Mouse (Mus musculus): ENCODE results near the gene Trip10. TPM values are rescaled to one million over a fixed set of nuclear protein-coding genes. Genes with fewer than 3 reads are reported as not detected.
A peak's percentile ranks its signal among the peaks of the same experiment; 100 is the strongest.

Trip10 gene
- total RNA-seq, 2 experiments from 2014 or later, result 5.3 to 9.2 TPM

GRCm38 (mm10) chr17:57232200-57232599 is 17.1 kb upstream of the Trip10 start:
- DNase-seq (ENCODE audit: low spot score in 2 of 2), result no peak
- intact Hi-C loops (cut with DNase I), result no loop called here

- intact Hi-C loops (cut with DNase I), result no loop called here
- DNase-seq (ENCODE audit: low spot score in 2 of 2), result no peak
Observed at GRCm38 (mm10) chr17:57233038-57233437, 16.2 kb upstream of the Trip10 start.

GRCm38 (mm10) chr17:57234254-57234928 is 14.9 kb upstream of the Trip10 start:
- no peak for DNase-seq (ENCODE audit: low spot score in 2 of 2)
- intact Hi-C loops (cut with DNase I), result no loop called here

- no peak for DNase-seq (ENCODE audit: low spot score in 2 of 2)
- intact Hi-C loops (cut with DNase I), result no loop called here
Observed at GRCm38 (mm10) chr17:57235803-57236202, 13.5 kb upstream of the Trip10 start.

- intact Hi-C loops (cut with DNase I), result no loop called here
- no peak for DNase-seq (ENCODE audit: low spot score in 2 of 2)
Observed at GRCm38 (mm10) chr17:57237181-57237580, 12.1 kb upstream of the Trip10 start.

- intact Hi-C loops (cut with DNase I), result loop anchor here (10.0 kb wide), 1 partner anchor 239 kb away; the partner anchor contains the start of gene Pspn
- no peak for DNase-seq (ENCODE audit: low spot score in 2 of 2)
Observed at GRCm38 (mm10) chr17:57243650-57244370, 5.4 kb upstream of the Trip10 start.

- intact Hi-C loops (cut with DNase I), result loop anchor here (10.0 kb wide), 1 partner anchor 241 kb away; the partner anchor contains the start of gene Pspn
- no peak for DNase-seq (ENCODE audit: low spot score in 2 of 2)
Observed at GRCm38 (mm10) chr17:57245311-57245929, 3.8 kb upstream of the Trip10 start.

- no peak for DNase-seq (ENCODE audit: low spot score in 2 of 2)
- intact Hi-C loops (cut with DNase I), result loop anchor here (10.0 kb wide), 1 partner anchor 242 kb away; the partner anchor contains the start of gene Pspn
Observed at GRCm38 (mm10) chr17:57246663-57247392, 2.4 kb upstream of the Trip10 start.

- intact Hi-C loops (cut with DNase I), result loop anchor here (1.0 to 10.0 kb wide), 3 partner anchors 27 to 243 kb away; partner anchors contain the start of gene Pspn
Observed at GRCm38 (mm10) chr17:57247393-57248200, 1.7 kb upstream of the Trip10 start.

GRCm38 (mm10) chr17:57248201-57248699 is 1.0 kb upstream of the Trip10 start, which contains the start of gene Gpr108:
Gpr108 (minus strand) TSS chr17:57248446.
- DNase-seq (ENCODE audit: low spot score in 2 of 2), result peak; percentile 83
- intact Hi-C loops (cut with DNase I), result loop anchor here (1.0 to 10.0 kb wide), 3 partner anchors 27 to 243 kb away; partner anchors contain the start of gene Pspn

More at GRCm38 (mm10) chr17:57247393-57248200, 1.7 kb upstream of the Trip10 start:
- DNase-seq (ENCODE audit: low spot score in 2 of 2), result peak; percentile 92 to 96

GRCm38 (mm10) chr17:57248771-57249170 is 484 bp upstream of the Trip10 start:
- DNase-seq (ENCODE audit: low spot score in 2 of 2), result no peak
- intact Hi-C loops (cut with DNase I), result loop anchor here (1.0 to 10.0 kb wide), 3 partner anchors 26 to 244 kb away; partner anchors contain the start of gene Pspn

- DNase-seq (ENCODE audit: low spot score in 2 of 2), result peak; percentile 24 to 32
- intact Hi-C loops (cut with DNase I), result no loop called here
Observed at GRCm38 (mm10) chr17:57250461-57251160, 1.4 kb downstream of the Trip10 start.

- intact Hi-C loops (cut with DNase I), result no loop called here
- DNase-seq (ENCODE audit: low spot score in 2 of 2), result no peak
Observed at GRCm38 (mm10) chr17:57251431-57251830, 2.2 kb downstream of the Trip10 start.

- DNase-seq (ENCODE audit: low spot score in 2 of 2), result no peak
- intact Hi-C loops (cut with DNase I), result no loop called here
Observed at GRCm38 (mm10) chr17:57253306-57253705, 4.1 kb downstream of the Trip10 start.

- intact Hi-C loops (cut with DNase I), result no loop called here
- DNase-seq (ENCODE audit: low spot score in 2 of 2), result no peak
Observed at GRCm38 (mm10) chr17:57255354-57255753, 6.1 kb downstream of the Trip10 start.

GRCm38 (mm10) chr17:57256921-57257485 is 7.7 kb downstream of the Trip10 start:
- DNase-seq (ENCODE audit: low spot score in 2 of 2), result no peak
- intact Hi-C loops (cut with DNase I), result no loop called here

GRCm38 (mm10) chr17:57258191-57258590 is 8.9 kb downstream of the Trip10 start:
- intact Hi-C loops (cut with DNase I), result no loop called here
- DNase-seq (ENCODE audit: low spot score in 2 of 2), result no peak
